Mouse (Mus musculus) erythroblast, embryonic 14.5 days (primary cell): Measurements from ENCODE around the gene Plscr1.

ENCODE experiments used
- GATA1 ChIP-seq: IDR thresholded peaks from 2 replicates; pipeline ENCODE4 v1.6.1; 2012; ENCODE audit warnings: low read length, inconsistent platforms, mixed read lengths
- TAL1 ChIP-seq: IDR thresholded peaks from 3 replicates; pipeline ENCODE4 v1.6.1; 2012; ENCODE audit warnings: low read length, inconsistent platforms, mixed read lengths

- TF ChIP-seq TAL1 = no peak
- no peak for TF ChIP-seq GATA1
These were observed 51.7 kb downstream of the Plscr1 start for GRCm38 (mm10) chr9:92301213-92301612.
